Mouse (Mus musculus) small intestine, adult 2 months (tissue): Measurements from ENCODE around the gene F13a1.

Experiments
- CTCF ChIP-seq: fragments of 200-500 bp; IDR thresholded peaks from 2 replicates; pipeline ENCODE4 v1.5.1; 2012; ENCODE audit warnings: low read depth, mild to moderate bottlenecking, control low read depth, inconsistent platforms, low read length, moderate library complexity, mixed read lengths; ENCODE audit not compliant: insufficient replicate concordance, insufficient read length; ENCODE audit errors: extremely low read depth
- POLR2A ChIP-seq: fragments of 200-500 bp; IDR thresholded peaks from 2 replicates; pipeline ENCODE4 v1.6.1; 2012; ENCODE audit warnings: low read depth, mild to moderate bottlenecking, control low read depth, inconsistent platforms, low read length, moderate library complexity

DNA sequence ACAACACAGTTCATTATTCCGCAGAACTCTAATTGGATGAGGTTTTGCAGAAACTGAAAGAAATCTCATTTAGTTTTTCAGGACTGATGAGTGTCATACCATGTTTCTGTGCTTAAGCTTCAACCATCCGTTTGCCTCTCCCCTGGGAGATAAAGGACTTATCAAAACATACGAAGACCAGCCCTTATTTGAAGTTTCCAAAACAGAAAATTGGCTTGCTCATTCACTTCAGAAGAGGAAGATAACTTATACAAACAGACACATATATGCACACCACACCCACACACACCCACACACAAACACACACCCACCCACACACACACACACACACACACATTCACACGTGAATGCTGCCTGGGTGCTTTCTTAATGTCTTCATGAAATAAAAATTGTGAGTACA, 20.8 kb upstream of the F13a1 start:
- TF ChIP-seq CTCF (no peak), POLR2A (no peak)
